ENCODE assay signal across 16 mouse cellular contexts in genomic region chr13:56895893-56896292, GRCm38 (mm10). TPM values are rescaled to one million over a fixed set of nuclear protein-coding genes. Genes with fewer than 3 reads are reported as not detected.
A peak's percentile ranks its signal among the peaks of the same experiment; 100 is the strongest.
DNase-seq lines count a peak whose midpoint lies in the region; ATAC-seq and TF ChIP-seq lines count a peak whose summit lies in the region.
"Had no signal": no experiment of that assay in that cellular context is flagged by ENCODE, and none has a peak within 500 bp of the region (broad histone marks: within the 10 kb centered on the region; RNA-seq: fewer than 3 reads in every experiment).

Gene Trpc7 (minus strand): TSS chr13:56895993.

- TF ChIP-seq POLR2A in olfactory bulb, adult 2 months (IDR thresholded peaks at IDR 0.05; ENCODE audit: insufficient read depth, low read depth, low read length) = no peak

- H3K9me3 ChIP-seq in midbrain, embryonic 11.5 days (ENCODE audit: control insufficient read depth, low read length) = no peaks in the 10 kb centered on the region
- H3K9me3 ChIP-seq in midbrain, embryonic 10.5 days (replicated peaks) = no peaks in the 10 kb centered on the region
- no peaks in the 10 kb centered on the region for H3K9me3 ChIP-seq in forebrain, postnatal 0 days (ENCODE audit: low read length)
- no peaks in the 10 kb centered on the region for H3K9me3 ChIP-seq in midbrain, embryonic 13.5 days
- H3K9me3 ChIP-seq: embryonic facial prominence, embryonic 13.5 days; heart, embryonic 15.5 days; liver, embryonic 12.5 days; lung, embryonic 15.5 days had no signal

- no peaks in the 10 kb centered on the region for H3K36me3 ChIP-seq in midbrain, embryonic 11.5 days (ENCODE audit: control insufficient read depth, insufficient read depth, low read length)
- H3K36me3 ChIP-seq in midbrain, embryonic 10.5 days = no peaks in the 10 kb centered on the region
- no peaks in the 10 kb centered on the region for H3K36me3 ChIP-seq in forebrain, postnatal 0 days (ENCODE audit: insufficient read depth)
- no peaks in the 10 kb centered on the region for H3K36me3 ChIP-seq in midbrain, embryonic 13.5 days
- H3K36me3 ChIP-seq: embryonic facial prominence, embryonic 13.5 days; heart, embryonic 15.5 days; liver, embryonic 12.5 days; lung, embryonic 15.5 days had no signal

- WGBS in midbrain, embryonic 11.5 days = 80% methylated on average over 3 of the region's 3 CpGs
- 76% methylated on average over 3 of the region's 3 CpGs for WGBS in midbrain, embryonic 10.5 days
- WGBS in forebrain, postnatal 0 days = 63% methylated on average over 3 of the region's 3 CpGs
- 82% methylated on average over 3 of the region's 3 CpGs for WGBS in midbrain, embryonic 13.5 days
- WGBS in olfactory bulb, adult 2 months = 66% methylated on average over 3 of the region's 3 CpGs

- H3K4me1 ChIP-seq in midbrain, embryonic 11.5 days (ENCODE audit: control insufficient read depth, insufficient read depth, low read length) = no peaks in the 10 kb centered on the region
- 0 out of 2 replicates have a peak, but pooled peaks cover 3% of the 10 kb centered on the region for H3K4me1 ChIP-seq in midbrain, embryonic 10.5 days
- H3K4me1 ChIP-seq in forebrain, postnatal 0 days (ENCODE audit: insufficient read depth) = no peaks in the 10 kb centered on the region
- H3K4me1 ChIP-seq in midbrain, embryonic 13.5 days (replicated peaks) = 0 out of 2 replicates have a peak, but pooled peaks cover 4% of the 10 kb centered on the region
- H3K4me1 ChIP-seq in olfactory bulb, adult 2 months (ENCODE audit: control insufficient read depth, insufficient read depth, low read length) = no peaks in the 10 kb centered on the region; the same call in 1 of the 2 replicates
- H3K4me1 ChIP-seq: embryonic facial prominence, embryonic 13.5 days; heart, embryonic 15.5 days; liver, embryonic 12.5 days; lung, embryonic 15.5 days had no signal

- no peak within 1 kb of the TSS for H3K27ac ChIP-seq in midbrain, embryonic 11.5 days (ENCODE audit: low read depth, low read length)
- H3K27ac ChIP-seq in midbrain, embryonic 10.5 days (replicated peaks) = no peak within 1 kb of the TSS
- peak within 1 kb of the TSS; percentile 67 for H3K27ac ChIP-seq in forebrain, postnatal 0 days (ENCODE audit: low read depth, low read length)
- no peak within 1 kb of the TSS for H3K27ac ChIP-seq in midbrain, embryonic 13.5 days
- H3K27ac ChIP-seq in olfactory bulb, adult 2 months (ENCODE audit: insufficient read depth, low read depth, low read length) = no peak within 1 kb of the TSS
- H3K27ac ChIP-seq in gastrocnemius, adult 2 months = no peak within 1 kb of the TSS
- H3K27ac ChIP-seq: embryonic facial prominence, embryonic 13.5 days; heart, adult 2 months; heart, embryonic 15.5 days; liver, embryonic 12.5 days; lung, embryonic 15.5 days had no signal

- no peak within 1 kb of the TSS for H3K4me3 ChIP-seq in midbrain, embryonic 11.5 days (ENCODE audit: low read depth, low read length)
- H3K4me3 ChIP-seq in midbrain, embryonic 10.5 days = no peak within 1 kb of the TSS
- peak within 1 kb of the TSS; percentile 41 for H3K4me3 ChIP-seq in forebrain, postnatal 0 days (ENCODE audit: low read depth, low read length)
- peak within 1 kb of the TSS; percentile 35 for H3K4me3 ChIP-seq in midbrain, embryonic 13.5 days (replicated peaks)
- H3K4me3 ChIP-seq in olfactory bulb, adult 2 months (ENCODE audit: insufficient read depth, low read depth, low read length) = peak within 1 kb of the TSS; percentile 20; the same call in 1 of the 2 replicates
- H3K4me3 ChIP-seq in gastrocnemius, adult 2 months = no peak within 1 kb of the TSS
- H3K4me3 ChIP-seq: embryonic facial prominence, embryonic 13.5 days; heart, adult 2 months; heart, embryonic 15.5 days; liver, embryonic 12.5 days; lung, embryonic 15.5 days had no signal

- no peaks in the 10 kb centered on the region for H3K27me3 ChIP-seq in midbrain, embryonic 11.5 days (ENCODE audit: control insufficient read depth, insufficient read depth, low read length)
- H3K27me3 ChIP-seq in midbrain, embryonic 10.5 days (ENCODE audit: low read depth, poor library complexity, severe bottlenecking) = no peaks in the 10 kb centered on the region
- no peaks in the 10 kb centered on the region for H3K27me3 ChIP-seq in forebrain, postnatal 0 days (ENCODE audit: insufficient read depth, low read length)
- no peaks in the 10 kb centered on the region for H3K27me3 ChIP-seq in midbrain, embryonic 13.5 days
- H3K27me3 ChIP-seq: liver, embryonic 12.5 days; lung, embryonic 15.5 days; Patski had no signal

- peak within 1 kb of the TSS; percentile 23; the same call in 1 of the 2 replicates for H3K4me2 ChIP-seq in midbrain, embryonic 11.5 days
- peak within 1 kb of the TSS; percentile 48 for H3K4me2 ChIP-seq in forebrain, postnatal 0 days (ENCODE audit: low read depth)
- H3K4me2 ChIP-seq in midbrain, embryonic 13.5 days (replicated peaks) = peak within 1 kb of the TSS; percentile 50
- H3K4me2 ChIP-seq: embryonic facial prominence, embryonic 13.5 days; heart, embryonic 15.5 days; liver, embryonic 12.5 days; lung, embryonic 15.5 days had no signal

- DNase-seq in midbrain, embryonic 11.5 days (ENCODE audit: low spot score, missing footprints) = no peak
- DNase-seq in midbrain, embryonic 10.5 days (ENCODE audit: low spot score) = no peak
- no peak for DNase-seq in forebrain, postnatal 0 days
- no peak for DNase-seq in thymus, postnatal 0 days (ENCODE audit: low spot score)
- no peak for DNase-seq in gastrocnemius, adult 2 months

- intact Hi-C loops in gastrocnemius, adult 2 months (cut with DNase I) = no loop called here

- no peak for ATAC-seq in midbrain, embryonic 11.5 days (ENCODE audit: low FRiP score)
- no peak for ATAC-seq in forebrain, postnatal 0 days
- no peak for ATAC-seq in midbrain, embryonic 13.5 days
- ATAC-seq: activated CD4-positive, CD25-positive, alpha-beta regulatory T cell, adult 4 months; liver, embryonic 12.5 days; Patski had no signal

- no peak for TF ChIP-seq CTCF in forebrain, postnatal 0 days (IDR thresholded peaks at IDR 0.05; ENCODE audit: low read depth)
- no peak for TF ChIP-seq CTCF in olfactory bulb, adult 2 months (IDR thresholded peaks at IDR 0.05; ENCODE audit: insufficient read depth, low read depth, low read length)
- no peak for TF ChIP-seq CTCF in gastrocnemius, adult 2 months (IDR thresholded peaks at IDR 0.05)

- no peak within 1 kb of the TSS for H3K9ac ChIP-seq in midbrain, embryonic 11.5 days (ENCODE audit: low read length)
- H3K9ac ChIP-seq in forebrain, postnatal 0 days = peak within 1 kb of the TSS; percentile 46
- peak within 1 kb of the TSS; percentile 57 for H3K9ac ChIP-seq in midbrain, embryonic 13.5 days (replicated peaks)
- H3K9ac ChIP-seq: embryonic facial prominence, embryonic 13.5 days; heart, embryonic 15.5 days; liver, embryonic 12.5 days; lung, embryonic 15.5 days had no signal

RNA-seq across cellular contexts. Expression of gene Trpc7, which starts in this region (rescaled TPM):
- polyA plus RNA-seq in midbrain, embryonic 11.5 days (2014; fragmentation: Nextera tagmentation; extraction: Ambion mirVana) = 0.05 TPM in 1 of 2 replicates, not detected in the other
- polyA plus RNA-seq in midbrain, embryonic 10.5 days (2016; fragmentation: Nextera tagmentation; extraction: Ambion mirVana) = not detected in 2 replicates
- 8.2 and 10.4 TPM in 2 replicates for total RNA-seq in forebrain, postnatal 0 days (2014; rRNA removed)
- polyA plus RNA-seq in forebrain, postnatal 0 days (2015; fragmentation: Nextera tagmentation; extraction: Ambion mirVana) = 1.4 and 3.5 TPM in 2 replicates
- polyA plus RNA-seq in midbrain, embryonic 13.5 days (2015; fragmentation: Nextera tagmentation; extraction: Ambion mirVana) = 2.2 and 2.7 TPM in 2 replicates
- not detected in 2 replicates for polyA plus RNA-seq in olfactory bulb, adult 2 months (2012; ENCODE audit: insufficient read depth, insufficient read length, low replicate concordance, missing spikeins)
- polyA plus RNA-seq in thymus, postnatal 0 days (2015; fragmentation: Nextera tagmentation; extraction: Ambion mirVana) = not detected in 2 replicates
- not detected for total RNA-seq in gastrocnemius, adult 2 months (2021)
- total RNA-seq: common myeloid progenitor, adult 5-6 weeks; heart, adult 2 months had no signal
- polyA plus RNA-seq: heart, adult 2 months; kidney, adult 2 months; liver, embryonic 12.5 days; Patski had no signal

Comparison
In these comparisons a context has a peak if more than half of its experiments do, and no peak if none do; other contexts are left out.
1. H3K4me3 ChIP-seq: peak in forebrain, postnatal 0 days (single experiment), midbrain, embryonic 13.5 days (single experiment) and olfactory bulb, adult 2 months (single experiment); none in midbrain, embryonic 11.5 days (single experiment), midbrain, embryonic 10.5 days (single experiment) and gastrocnemius, adult 2 months (single experiment).
2. Peak in every context shown above with its lines, with median percentiles within 50 percentile points of each other: H3K4me2 ChIP-seq.